Mouse (Mus musculus) stomach, embryonic 14.5 days (tissue): ENCODE results near the gene Pskh1. TPM values are rescaled to one million over a fixed set of nuclear protein-coding genes. Genes with fewer than 3 reads are reported as not detected.

Source experiments
- ATAC-seq: fragments of 200-750 bp; cut with Nextera tagmentation; 2 replicates; pipeline ENCODE4 v1.8.0; 2017; ENCODE audit warnings: low read depth, moderate TSS enrichment; ENCODE audit not compliant: insufficient number of reproducible peaks, insufficient read depth, low FRiP score
- H3K27ac ChIP-seq: fragments of 300-500 bp; sonication (generic); 2 replicates; pipeline ENCODE4 v1.5.1; 2014; ENCODE audit warnings: mild to moderate bottlenecking, low read length, moderate library complexity, mixed read lengths
- H3K27me3 ChIP-seq: fragments of 300-500 bp; sonication (generic); 2 replicates; pipeline ENCODE4 v1.6.1; 2014; ENCODE audit warnings: low read length, control low read depth, mixed read lengths; ENCODE audit not compliant: control insufficient read depth, insufficient read depth
- H3K36me3 ChIP-seq: fragments of 300-500 bp; sonication (generic); 2 replicates; pipeline ENCODE4 v1.6.1; 2014; ENCODE audit warnings: mild to moderate bottlenecking, control low read depth, low read length, moderate library complexity, mixed read lengths; ENCODE audit not compliant: control insufficient read depth, insufficient read depth
- H3K4me1 ChIP-seq: fragments of 300-500 bp; sonication (generic); 2 replicates; pipeline ENCODE4 v1.6.1; 2014; ENCODE audit warnings: low read length, control low read depth, mixed read lengths; ENCODE audit not compliant: control insufficient read depth, insufficient read depth
- H3K4me2 ChIP-seq: fragments of 300-500 bp; sonication (generic); replicated peaks from 2 replicates; pipeline ENCODE4 v1.6.1; 2014; ENCODE audit warnings: low read depth, low read length, control low read depth
- H3K4me3 ChIP-seq: fragments of 300-500 bp; sonication (generic); 2 replicates; pipeline ENCODE4 v1.5.1; 2014; ENCODE audit warnings: low read depth, low read length, control low read depth
- H3K9ac ChIP-seq: fragments of 300-500 bp; sonication (generic); replicated peaks from 2 replicates; pipeline ENCODE4 v1.6.1; 2014; ENCODE audit warnings: low read depth, mild to moderate bottlenecking, control low read depth, low read length, moderate library complexity, mixed read lengths
- H3K9me3 ChIP-seq: fragments of 300-500 bp; sonication (generic); 2 replicates; pipeline ENCODE4 v1.6.1; 2016; ENCODE audit warnings: low read depth, low read length, control low read depth; ENCODE audit not compliant: control insufficient read depth
- WGBS: fragments of 180-500 bp; shearing (Covaris S2); extraction: QIAGEN DNeasy Blood & Tissue Kit; methylation state at CpG from one replicate; pipeline ENCODE4 v1.1.7; 2014; 5-methylcytosine and 5-hydroxymethylcytosine counted together
- polyA plus RNA-seq: library from polyadenylated mRNA; unstranded; fragments of >200 nt; fragmentation: Nextera tagmentation; extraction: Ambion mirVana; gene quantifications from 2 replicates; pipeline ENCODE4 v1.2.1, GENCODE M21; 2014

Gene Pskh1
- polyA plus RNA-seq, 1 experiment from 2014 or later: 30.2 TPM

DNA sequence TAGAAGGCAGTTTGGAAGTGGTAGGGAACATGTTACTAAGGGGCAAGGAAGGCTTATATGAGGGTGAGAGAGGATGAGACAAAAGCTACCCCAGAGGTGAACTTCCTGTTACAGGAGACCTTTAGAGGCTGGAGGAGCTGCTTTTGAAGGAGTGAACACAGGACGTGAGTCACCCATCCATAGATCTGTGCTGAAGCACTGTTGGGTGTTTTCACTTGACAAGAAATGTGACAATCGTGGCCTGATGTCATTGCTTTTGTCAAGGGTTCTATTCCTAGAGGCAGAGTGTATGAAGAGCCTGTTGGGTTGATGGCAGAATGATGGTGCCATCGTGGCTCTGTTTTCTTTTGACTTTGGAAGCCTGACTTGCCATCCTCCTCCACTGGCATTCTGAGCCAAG lies 19.1 kb downstream of the Pskh1 start:
- Histone ChIP-seq H3K27ac (no peak overlapping the region), H3K4me2 (no peak overlapping the region), H3K9ac (no peak overlapping the region), H3K9me3 (no peaks in the 10 kb centered on the region), H3K4me3 (no peak overlapping the region), H3K36me3 (peaks cover 8% of the 10 kb centered on the region), H3K4me1 (no peaks in the 10 kb centered on the region), H3K27me3 (no peaks in the 10 kb centered on the region)
- ATAC-seq: no peak
- WGBS: 86% methylated on average over 3 of the region's 3 CpGs

DNA sequence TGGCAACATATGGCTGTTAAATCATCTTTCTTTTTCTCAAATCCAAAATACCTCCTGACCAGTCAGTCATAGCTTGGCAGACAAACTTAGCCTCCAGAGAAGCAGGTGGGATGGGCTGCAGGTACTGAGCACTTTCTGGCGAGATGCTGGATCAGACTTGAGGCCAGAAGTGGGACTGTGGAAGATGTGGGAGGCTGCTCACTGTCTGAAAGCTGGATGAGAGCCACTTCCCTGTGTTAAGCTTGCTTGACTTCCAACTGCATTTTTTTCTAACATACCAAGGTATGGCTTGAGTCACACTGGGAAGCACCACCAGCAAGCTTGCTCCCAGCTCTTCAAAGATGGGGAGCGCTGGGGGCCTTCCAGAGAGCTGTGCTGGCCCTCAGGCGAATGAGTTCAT lies 24.9 kb downstream of the Pskh1 start:
- no peak overlapping the region for H3K4me2 ChIP-seq
- 67% methylated on average over 3 of the region's 3 CpGs for WGBS
- H3K9me3 ChIP-seq: no peaks in the 10 kb centered on the region
- H3K9ac ChIP-seq: no peak overlapping the region
- no peak overlapping the region for H3K27ac ChIP-seq
- H3K27me3 ChIP-seq: no peaks in the 10 kb centered on the region
- peaks cover 13% of the 10 kb centered on the region for H3K36me3 ChIP-seq
- no peaks in the 10 kb centered on the region for H3K4me1 ChIP-seq
- ATAC-seq: no peak
- no peak overlapping the region for H3K4me3 ChIP-seq

DNA sequence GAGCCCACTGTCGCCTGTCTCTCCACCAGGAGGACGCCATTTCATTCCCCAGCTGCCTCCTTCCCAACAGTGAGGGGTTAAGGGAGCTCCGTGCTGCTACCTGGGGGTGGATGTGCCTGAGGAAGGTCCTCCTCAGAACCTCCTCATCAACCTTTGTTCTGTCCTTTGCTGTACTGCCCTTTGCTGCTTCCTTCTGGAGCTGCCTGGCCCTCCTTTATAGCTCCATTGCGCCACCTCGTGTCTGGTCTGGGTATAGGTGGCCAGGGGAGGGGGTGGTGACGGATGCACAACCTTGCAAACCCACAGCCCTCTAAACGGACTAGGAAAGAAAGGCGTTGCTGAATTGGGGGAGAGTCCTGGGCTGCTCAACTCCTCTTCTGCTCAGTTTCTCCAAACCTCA lies 30.4 kb downstream of the Pskh1 start:
- Histone ChIP-seq H3K9me3 (no peaks in the 10 kb centered on the region), H3K36me3 (peaks cover 28% of the 10 kb centered on the region), H3K27ac (no peak overlapping the region), H3K4me3 (no peak overlapping the region), H3K4me2 (no peak overlapping the region), H3K27me3 (no peaks in the 10 kb centered on the region), H3K9ac (no peak overlapping the region), H3K4me1 (no peaks in the 10 kb centered on the region)
- no peak for ATAC-seq
- WGBS: 20% methylated on average over 8 of the region's 8 CpGs

DNA sequence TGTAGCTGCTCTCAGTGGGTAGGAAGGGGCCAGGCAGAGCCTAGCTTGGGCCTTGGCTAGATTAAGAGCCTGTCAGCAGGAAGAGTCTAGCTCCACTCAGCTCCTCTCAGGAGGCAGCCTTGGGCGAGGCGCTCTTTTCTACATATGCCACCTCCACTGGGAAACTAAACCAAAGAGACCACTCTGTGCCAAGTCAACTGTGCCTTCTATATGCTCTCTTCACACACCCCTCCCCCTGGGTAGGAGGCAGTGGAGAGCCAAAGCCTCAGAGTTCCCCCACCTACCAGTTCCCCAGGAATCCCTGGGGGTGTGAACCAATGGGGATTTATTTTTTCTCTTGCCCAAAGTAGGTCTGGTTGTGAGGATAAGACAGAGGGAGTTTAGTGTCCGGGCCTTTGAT lies 31.0 kb downstream of the Pskh1 start:
- no peak for ATAC-seq
- Histone ChIP-seq H3K4me1 (no peaks in the 10 kb centered on the region), H3K27ac (no peak overlapping the region), H3K9ac (no peak overlapping the region), H3K4me2 (no peak overlapping the region), H3K36me3 (peaks cover 26% of the 10 kb centered on the region), H3K27me3 (no peaks in the 10 kb centered on the region), H3K4me3 (no peak overlapping the region), H3K9me3 (no peaks in the 10 kb centered on the region)
- WGBS: 94% methylated on average over 3 of the region's 3 CpGs

DNA sequence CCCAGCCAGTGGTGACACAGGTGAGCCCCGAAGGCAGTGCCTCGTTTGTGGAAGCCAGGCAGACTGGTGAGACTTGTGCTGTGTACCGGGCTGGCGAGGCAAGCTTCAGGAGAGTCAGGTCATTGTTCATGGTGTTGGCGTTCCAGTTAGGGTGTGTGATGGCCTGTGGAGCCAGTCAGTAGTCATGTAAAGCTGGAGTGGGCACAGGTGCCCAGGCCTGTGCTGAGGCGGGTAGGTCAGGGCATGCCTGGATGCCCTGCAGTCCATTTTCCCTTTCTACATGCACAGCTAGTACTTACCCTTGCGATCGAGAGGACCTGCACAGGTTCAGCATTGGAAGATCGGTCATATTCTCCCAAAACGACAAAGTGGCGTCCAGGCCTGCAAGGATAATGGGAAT lies 32.3 kb downstream of the Pskh1 start:
- H3K9me3 ChIP-seq: no peaks in the 10 kb centered on the region
- H3K4me3 ChIP-seq: no peak overlapping the region
- H3K36me3 ChIP-seq: peaks cover 25% of the 10 kb centered on the region
- ATAC-seq: no peak
- no peaks in the 10 kb centered on the region for H3K27me3 ChIP-seq
- no peak overlapping the region for H3K4me2 ChIP-seq
- 90% methylated on average over 11 of the region's 11 CpGs for WGBS
- no peaks in the 10 kb centered on the region for H3K4me1 ChIP-seq
- H3K27ac ChIP-seq: no peak overlapping the region
- H3K9ac ChIP-seq: no peak overlapping the region

DNA sequence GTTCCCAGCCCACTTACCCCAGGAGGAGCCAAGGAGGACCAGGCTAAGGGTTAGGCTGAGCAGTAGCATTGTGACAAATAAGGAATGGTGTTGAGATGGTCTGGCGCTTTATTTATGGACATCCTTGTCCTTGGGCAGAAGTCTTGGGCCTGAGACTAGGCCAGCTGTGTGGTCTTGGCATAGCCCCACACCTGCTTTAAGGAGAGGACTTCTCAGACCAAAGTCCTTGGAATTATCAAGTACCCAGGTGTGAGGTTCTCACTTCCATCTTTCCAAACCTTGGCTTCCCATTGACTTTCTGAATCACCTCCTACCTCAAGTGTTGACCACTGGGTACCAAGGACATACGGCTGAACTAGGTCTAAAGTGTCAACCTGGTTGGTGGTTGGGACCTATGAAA lies 33.5 kb downstream of the Pskh1 start, which contains the start of gene Ctrl:
Gene Ctrl, minus strand, starts transcription at position 101 of the 400 bp plus-strand sequence.
- peaks cover 25% of the 10 kb centered on the region for H3K36me3 ChIP-seq
- H3K27ac ChIP-seq: no peak within 1 kb of the TSS
- H3K27me3 ChIP-seq: no peaks in the 10 kb centered on the region
- no peak within 1 kb of the TSS for H3K9ac ChIP-seq
- ATAC-seq: no peak
- H3K4me2 ChIP-seq: no peak within 1 kb of the TSS
- 93% methylated on average over 2 of the region's 2 CpGs for whole genome bisulfite sequencing
- no peaks in the 10 kb centered on the region for H3K4me1 ChIP-seq
- H3K9me3 ChIP-seq: no peaks in the 10 kb centered on the region
- H3K4me3 ChIP-seq: no peak within 1 kb of the TSS

DNA sequence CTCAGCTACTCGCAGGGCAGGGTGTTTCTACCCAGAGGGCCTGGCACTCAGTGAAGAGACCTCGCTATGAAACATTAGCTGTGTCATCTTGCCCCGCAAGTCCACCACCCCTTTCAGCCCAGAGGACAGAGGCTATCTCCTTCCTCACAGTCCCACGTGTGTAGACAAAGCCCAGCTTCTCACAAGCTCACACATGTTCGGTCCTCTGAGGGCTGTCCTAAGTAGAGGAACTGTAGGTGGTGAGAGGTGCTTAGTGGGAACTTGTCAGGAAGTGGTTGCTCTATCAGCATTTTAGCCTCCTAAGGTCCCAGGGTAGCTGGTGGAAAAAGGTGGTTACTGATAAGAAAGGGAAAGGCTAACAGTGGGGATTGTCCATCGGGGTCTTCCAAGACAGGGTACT lies 34.9 kb downstream of the Pskh1 start:
- H3K4me3 ChIP-seq: no peak overlapping the region
- 70% methylated on average over 6 of the region's 6 CpGs for WGBS
- no peaks in the 10 kb centered on the region for H3K27me3 ChIP-seq
- no peak overlapping the region for H3K9ac ChIP-seq
- no peak overlapping the region for H3K27ac ChIP-seq
- no peaks in the 10 kb centered on the region for H3K4me1 ChIP-seq
- no peak overlapping the region for H3K4me2 ChIP-seq
- H3K36me3 ChIP-seq: peaks cover 19% of the 10 kb centered on the region; the same call in 1 of the 2 replicates
- no peaks in the 10 kb centered on the region for H3K9me3 ChIP-seq
- ATAC-seq: no peak

DNA sequence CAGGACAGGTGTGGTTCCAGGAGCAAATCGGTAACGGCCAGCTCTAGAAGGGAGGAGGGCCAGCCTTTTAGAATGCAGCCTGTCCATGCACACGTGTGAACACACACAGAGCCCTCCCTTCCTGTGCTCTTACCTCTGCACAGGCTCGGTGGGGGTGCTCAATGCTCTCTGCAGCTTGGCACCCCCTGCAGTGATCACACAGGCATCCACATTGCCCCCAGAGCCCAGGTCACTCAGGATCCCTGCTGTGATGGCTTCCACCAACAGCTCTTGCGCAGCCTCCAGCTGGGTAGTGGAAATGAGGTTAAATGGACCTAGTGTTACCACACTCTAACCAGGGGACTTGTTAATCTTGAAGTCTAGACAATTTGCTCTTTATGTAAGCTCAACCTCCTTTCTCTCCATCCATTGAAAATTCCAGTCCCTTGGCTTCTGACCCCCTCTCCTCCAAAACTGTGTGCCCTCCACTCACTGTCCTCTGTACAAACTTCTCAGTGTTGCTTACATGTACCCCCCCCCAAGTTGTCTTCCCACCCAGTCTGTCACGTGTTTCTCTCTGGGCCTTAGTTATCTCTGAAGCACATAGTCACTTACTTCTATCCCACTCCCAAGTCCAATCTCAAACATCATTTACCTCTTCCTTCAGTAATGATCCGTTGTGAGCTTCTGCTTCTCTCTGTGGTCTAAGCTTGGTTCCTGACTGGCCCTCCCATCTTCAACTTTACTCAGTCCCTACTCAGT lies 35.8 kb downstream of the Pskh1 start:
- Histone ChIP-seq H3K36me3 (peaks cover 18% of the 10 kb centered on the region; the same call in 1 of the 2 replicates), H3K4me2 (peak overlapping the region; percentile 97), H3K9me3 (no peaks in the 10 kb centered on the region), H3K27me3 (no peaks in the 10 kb centered on the region), H3K4me3 (peak overlapping the region; percentile 65), H3K27ac (peak overlapping the region; percentile 10; the same call in 1 of the 2 replicates), H3K4me1 (no peaks in the 10 kb centered on the region), H3K9ac (no peak overlapping the region)
- WGBS: 30% methylated on average over 7 of the region's 7 CpGs
- no peak for ATAC-seq
